Mouse (Mus musculus) CD4-positive, CD25-positive, alpha-beta regulatory T cell, adult 2 months (primary cell): ENCODE measurements around the gene Inhbe.
A peak's percentile ranks its signal among the peaks of the same experiment; 100 is the strongest.
"Not testable (repeated sequence)": the region's sequence is repeated elsewhere in the genome, so short reads cannot be mapped to it uniquely, and the experiment has no call there.

ENCODE experiments used
- DNase-seq: peaks from one replicate; pipeline ENCODE4 v3.0.0-alpha.2; 2012; ENCODE audit warnings: low read depth, low spot score

The Inhbe gene

DNA sequence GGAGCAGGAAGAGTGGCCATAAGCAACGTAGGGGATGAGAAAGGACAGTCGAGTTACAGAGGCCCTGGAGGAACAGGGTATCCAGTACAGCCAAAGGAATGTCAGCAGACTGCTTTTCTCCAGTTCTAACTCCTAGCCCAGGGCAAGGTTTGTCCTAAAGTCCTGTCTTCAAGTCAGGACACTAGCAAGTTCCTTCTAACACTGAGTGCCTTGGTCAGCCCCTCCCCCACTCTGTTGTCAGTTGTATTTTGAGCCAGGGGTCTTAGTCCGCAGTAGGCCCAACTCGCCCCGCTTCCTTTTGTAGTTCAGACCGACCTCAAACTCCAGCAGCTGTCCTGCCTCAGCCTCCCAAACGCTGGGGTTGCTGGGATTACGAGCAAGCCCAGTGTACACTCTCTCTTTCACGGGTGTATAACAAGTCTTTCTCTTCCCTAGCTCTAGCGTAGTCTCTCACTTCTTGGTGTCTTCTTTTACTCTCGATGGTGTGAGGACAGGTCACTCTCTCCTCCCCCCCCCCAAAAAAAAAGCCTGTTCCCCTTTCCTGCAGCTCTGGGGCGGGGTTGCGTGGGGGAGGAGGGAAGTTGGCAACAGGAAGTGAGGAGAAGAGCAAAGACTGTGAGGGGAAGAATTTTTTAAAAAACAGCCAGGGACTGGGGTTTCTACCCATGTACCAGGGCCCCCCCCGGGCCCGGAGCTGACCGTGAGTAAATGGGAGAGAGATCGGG lies 30.9 kb downstream of the Inhbe start:
- peak; percentile 49 for DNase-seq

DNA sequence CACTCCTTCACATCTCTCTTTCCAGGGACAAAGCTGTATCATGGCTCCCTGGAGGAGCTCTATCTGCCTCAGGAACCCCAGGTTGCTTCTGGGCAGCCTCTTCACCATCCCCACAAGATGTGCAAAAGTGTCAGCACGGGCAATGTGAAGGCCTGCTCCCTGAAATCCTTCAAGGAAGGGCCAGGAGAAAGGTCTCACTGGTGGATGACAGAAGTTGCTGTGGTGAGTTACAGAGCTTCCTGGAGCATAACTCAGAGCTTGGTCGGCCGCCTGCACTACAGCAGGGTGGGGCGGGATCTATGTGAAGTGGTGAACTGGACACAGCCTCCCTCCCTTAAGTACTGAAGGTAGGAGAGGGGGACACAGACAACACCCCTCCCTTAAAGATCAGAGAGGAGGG lies 31.5 kb downstream of the Inhbe start:
- DNase-seq, result peak; percentile 38

DNA sequence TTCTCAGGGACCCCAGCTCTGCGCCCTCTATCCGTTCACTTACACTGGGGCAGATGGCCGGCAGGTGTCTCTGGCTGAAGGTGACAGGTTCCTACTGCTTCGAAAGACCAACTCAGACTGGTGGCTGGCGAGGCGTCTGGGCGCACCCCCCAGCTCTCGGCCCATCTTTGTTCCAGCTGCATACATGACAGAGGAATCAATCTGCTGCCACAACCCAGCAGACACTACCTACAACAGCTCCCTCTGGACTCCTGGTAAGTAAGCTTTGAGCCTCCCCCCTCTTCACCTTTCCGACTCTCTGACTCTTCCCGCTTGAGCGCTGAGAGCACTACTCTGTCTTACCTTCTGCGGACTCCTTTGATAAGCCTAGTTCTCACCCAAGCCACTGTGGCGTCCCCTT lies 32.0 kb downstream of the Inhbe start:
- peak; percentile 58 for DNase-seq

DNA sequence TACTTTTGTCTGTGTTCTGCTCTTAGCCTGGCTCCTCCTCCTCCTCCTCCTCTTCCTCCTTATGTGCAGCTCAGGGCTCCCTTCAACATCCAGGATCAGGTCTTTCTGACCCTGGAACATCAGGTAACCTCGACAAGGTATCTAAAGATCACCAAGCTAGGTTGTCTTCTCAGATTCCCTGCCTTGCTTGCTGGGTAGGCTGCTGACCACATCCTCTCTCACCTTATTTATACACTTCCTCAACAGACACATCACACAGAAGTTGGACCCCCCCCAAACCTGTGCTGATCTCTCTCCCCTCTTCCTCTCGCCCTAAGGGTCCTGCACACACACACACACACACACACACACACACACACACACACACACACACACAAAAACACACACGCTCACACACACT lies 32.6 kb downstream of the Inhbe start, which contains the start of gene Arhgap9:
Gene Arhgap9 (plus strand): TSS at position 344 of the 400 bp plus-strand sequence.
- peak; percentile 71 for DNase-seq

DNA sequence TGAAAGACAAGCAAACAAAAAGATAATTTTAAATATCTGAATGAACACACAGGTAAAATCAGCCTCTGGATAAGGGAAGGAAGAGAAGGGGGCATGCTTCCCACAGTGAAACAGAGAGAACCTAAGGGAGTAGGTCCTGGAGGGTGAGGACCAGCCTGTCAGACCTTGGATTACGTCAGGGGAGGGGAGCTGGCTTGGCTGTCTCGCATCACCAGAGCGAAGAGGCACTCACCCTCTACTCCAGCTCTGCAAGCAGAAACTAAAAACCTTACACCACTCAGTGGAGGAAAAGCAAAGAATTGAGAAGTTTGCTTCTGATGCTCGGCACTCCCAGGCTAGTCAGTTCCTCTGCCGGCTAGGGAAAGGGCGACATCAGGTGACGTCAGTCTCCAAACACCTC lies 34.2 kb downstream of the Inhbe start:
- DNase-seq, result no peak

DNA sequence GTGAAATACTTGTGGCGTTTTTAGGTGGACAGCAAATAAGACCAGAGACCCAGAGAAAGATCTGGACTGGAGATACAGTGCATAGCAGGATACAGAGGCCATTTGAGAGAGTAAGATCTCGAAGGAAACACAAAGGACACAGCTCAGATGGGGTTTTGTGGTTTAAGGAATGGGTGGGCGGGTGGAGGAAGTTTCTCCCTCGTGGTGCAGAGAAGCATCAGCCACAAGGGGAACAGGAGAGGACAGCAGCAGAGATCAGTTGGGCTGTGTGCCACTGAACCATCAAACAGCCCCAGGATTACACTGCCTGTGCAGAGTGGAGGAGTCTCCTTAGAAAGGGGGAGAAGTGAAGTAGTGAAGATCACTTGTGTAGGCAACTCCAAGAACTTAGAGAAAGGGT lies 36.2 kb downstream of the Inhbe start:
- DNase-seq, result no peak

DNA sequence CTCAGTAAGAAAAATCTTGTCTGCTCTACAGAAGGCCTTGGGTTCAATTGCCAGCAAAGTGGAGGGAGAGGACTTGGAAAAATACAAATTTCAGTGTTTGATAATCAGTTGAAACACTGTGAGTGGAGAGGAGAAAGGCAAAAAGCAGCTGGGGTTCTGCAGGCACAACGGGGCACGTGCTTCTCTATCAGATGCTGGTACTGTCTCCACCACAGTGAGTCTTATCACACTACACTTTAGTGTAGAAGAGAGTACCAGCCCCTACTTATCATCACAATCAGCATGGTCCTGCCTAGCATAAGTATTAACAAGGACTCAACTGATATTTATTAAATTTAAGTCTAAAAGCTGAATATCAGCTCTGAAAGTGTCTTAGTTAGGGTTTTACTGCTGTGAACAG lies 36.9 kb downstream of the Inhbe start:
- DNase-seq, result no peak

DNA sequence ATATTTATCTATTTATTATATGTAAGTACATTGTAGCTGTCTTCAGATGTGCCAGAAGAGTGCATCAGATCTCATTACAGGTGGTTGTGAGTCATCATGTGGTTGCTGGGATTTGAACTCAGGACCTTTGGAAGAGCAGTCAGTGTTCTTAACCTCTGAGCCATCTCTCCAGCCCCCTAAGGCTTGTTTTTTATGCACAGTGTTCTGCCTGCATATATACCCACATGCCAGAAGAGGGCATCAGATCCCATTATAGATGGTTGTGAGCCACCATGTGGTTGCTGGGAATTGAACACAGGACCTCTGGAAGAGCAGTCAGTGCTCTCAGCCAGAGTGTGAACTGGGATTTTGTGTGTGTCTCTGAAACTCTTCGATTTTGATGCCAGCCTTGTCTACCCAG lies 39.3 kb downstream of the Inhbe start:
- DNase-seq, result not testable (repeated sequence)

DNA sequence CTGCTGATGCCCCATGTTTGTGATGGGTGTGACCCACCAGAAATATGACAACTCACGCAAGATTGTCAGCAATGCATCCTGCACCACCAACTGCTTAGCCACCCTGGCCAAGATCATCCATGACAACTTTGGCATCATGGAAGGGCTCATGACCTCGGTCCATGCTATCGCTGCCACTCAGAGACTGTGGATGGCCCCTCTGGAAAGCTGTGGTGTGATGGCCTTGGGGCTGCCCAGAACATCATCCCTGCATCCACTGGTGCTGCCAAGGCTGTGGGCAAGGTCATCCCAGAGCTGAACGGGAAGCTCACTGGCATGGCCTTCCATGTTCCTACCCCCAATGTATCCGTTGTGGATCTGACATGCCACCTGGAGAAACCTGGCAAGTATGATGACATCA lies 40.7 kb downstream of the Inhbe start:
- not testable (repeated sequence) for DNase-seq

DNA sequence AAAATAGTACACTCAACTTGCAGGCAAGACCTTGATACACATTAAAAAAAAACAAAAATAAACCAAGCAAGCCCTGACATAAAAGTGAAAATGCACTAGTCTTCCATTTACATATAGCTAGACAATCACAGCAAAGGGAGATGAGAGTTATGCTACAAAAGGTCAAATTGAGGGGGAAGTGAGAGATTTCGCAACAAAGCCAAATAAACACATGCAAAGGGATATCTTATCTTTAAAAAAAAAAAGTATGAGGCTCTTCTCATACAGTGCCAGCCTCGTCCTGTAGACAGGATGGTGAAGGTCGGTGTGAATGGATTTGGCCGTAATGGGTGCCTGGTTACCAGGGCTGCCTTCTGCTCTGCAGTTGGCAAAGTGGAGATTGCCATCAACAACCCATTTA lies 41.4 kb downstream of the Inhbe start:
- no peak for DNase-seq

DNA sequence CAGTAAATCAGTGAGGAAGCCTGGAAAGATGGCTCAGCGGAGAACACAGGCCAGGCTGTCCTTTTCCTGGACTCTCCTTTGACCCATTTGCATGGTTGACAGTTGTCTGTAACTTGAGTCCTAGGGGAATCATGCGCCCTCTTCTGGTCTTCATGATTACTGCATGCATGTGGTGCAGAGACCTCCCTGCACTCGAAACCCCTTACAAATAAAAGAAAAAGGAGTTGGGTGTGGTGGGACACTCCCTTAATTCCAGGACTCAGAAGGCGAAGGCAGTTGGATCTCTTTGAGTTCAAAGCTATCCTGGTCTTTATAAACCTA lies 41.9 kb downstream of the Inhbe start:
- DNase-seq, result peak; percentile 90

DNA sequence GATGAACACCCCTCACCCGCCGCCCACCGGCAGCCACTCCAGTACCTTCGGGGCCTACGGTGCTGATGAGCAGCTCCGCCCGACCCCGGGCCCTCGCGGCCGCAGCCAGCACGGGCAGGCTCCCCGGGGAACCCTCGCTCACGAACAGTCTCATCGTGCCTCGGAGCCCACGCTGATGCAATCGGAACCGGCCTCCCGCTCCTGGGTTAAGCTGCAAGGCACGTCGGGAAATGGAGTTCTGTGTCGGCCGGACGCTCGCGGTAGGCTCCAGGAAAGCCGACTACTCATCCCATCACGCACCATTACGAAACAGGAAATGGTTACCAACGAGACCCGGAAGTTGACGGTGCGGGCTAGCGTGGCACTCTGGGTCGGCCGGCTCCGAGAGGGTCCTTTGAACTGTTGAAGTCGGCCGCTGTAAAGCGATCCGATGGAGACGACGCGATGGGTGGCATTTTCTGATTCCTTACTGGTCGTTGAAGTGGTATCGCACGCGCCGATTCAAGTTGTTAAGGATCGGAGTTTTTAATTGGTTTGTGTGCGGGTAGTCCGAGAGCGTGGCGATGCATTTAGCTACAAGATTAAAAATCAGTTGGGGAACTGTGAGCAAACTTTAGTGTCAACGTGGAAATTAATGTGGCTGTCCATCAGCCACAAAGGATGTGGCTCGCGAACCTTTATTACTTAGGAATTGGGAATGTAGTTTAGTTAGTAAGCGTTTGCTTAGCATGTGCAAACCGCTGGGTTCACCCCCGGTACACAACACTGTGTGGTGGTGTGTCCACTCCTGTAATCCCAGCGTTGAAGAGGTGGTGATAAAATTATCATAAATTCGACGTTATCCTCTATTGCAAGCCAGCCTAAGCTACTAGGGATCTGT lies 42.5 kb downstream of the Inhbe start, which contains the start of gene Mars:
Gene Mars (minus strand): TSS at position 311 of the 880 bp plus-strand sequence.
- peak; percentile 95 for DNase-seq

DNA sequence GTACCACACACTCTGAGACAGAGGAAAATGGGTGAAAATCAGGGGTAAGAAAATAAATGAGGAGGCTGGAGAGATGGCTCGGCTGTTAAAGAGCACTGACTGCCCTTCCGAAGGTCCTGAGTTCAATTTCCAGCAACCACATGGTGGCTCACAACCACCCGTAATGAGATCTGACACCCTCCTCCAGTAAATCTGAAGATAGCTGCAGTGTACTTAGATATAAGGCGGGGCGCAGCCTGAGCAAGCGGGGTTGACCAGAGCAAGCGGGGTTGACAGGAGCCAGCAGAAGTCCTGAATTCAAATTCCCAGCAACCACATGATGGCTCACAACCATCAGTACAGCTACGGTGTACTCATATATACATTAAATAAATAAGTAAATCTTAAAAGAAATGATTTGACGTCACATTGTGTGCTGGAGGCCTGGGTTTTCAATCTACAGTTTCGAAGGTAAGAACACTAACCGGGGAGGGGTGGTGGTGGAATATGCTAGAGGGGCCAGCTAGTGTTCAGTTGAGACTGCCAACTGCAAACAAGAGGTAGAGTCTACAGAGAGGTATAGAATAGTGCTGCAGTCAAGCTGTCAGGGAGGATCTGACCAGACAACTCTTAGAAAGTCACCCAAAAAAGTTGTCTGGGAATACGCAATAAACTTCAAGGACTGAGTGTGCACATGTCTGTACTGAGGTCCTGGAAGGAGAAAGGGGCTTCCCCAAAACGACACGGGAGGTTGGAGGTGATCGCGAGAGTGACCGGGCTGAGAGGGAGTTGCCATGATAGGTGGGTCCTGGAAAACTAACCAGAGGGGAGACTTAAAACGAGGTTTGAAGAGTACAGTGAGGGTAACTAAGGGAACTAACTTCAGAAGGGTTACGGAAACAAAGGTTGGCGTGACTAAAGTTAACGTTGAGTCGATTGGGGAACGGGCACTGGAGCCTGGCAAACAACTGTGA lies 43.4 kb downstream of the Inhbe start:
- peak; percentile 62 for DNase-seq

DNA sequence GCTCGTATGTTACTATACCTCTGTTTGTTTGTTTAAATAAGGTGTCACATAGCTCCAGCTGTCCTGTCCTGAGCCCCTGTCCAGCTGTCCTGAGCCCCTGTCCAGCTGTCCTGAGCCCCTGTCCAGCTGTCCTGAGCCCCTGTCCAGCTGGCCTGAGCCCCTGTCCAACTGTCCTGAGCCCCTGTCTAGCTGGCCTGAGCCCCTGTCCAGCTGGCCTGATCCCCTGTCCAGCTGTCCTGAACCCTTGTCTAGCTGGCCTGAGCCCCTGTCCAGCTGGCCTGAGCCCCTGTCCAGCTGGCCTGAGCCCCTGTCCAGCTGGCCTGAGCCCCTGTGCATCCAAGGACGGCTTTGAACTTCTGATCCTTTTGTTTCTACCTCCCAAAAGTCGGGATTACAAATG lies 45.0 kb downstream of the Inhbe start:
- not testable (repeated sequence) for DNase-seq

DNA sequence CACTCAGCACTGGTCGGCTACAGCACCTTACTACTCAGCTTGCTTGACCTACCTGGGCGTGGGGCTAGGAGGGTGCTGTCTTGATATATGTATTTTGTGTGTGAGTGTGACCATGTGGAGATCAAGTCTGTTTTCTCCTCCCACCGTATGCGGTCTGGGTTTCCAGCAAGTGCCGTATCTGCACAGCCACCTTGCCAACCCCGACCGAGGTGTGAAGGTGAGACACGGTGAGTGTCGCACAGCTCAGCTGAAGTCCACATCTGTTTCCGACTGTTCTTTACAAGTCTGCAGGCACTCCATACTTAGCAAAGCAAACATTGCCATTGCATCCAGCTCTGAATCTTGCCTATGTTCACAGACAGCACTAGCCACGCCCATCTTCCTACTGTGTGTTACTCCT lies 51.1 kb downstream of the Inhbe start:
- no peak for DNase-seq

DNA sequence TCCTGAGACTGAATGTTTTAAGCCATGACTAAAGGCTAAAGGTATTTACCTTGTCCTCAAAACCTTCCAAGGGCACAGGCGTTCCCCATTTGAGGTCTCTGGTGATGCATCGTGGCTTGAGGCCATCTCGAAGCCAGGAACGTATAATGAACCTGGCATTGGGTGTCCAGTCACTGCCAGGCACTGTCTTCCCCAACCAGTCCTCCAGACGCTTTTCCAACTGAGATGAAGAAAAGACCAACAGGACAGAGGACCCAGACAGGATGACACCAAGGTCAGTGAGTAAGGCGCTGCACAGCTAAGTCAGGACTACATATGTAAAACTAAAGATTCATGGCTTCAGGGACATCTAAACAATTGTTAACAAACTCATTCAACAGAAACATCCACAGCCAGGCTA lies 53.9 kb downstream of the Inhbe start:
- no peak for DNase-seq
